ENCODE assay signal across 8 mouse cellular contexts in genomic region chr2:35109141-35109923, GRCm38 (mm10). TPM values are rescaled to one million over a fixed set of nuclear protein-coding genes. Genes with fewer than 3 reads are reported as not detected.
A peak's percentile ranks its signal among the peaks of the same experiment; 100 is the strongest.
DNase-seq lines count a peak whose midpoint lies in the region; ATAC-seq lines count a peak whose summit lies in the region.

Gene Cntrl, plus strand, starts transcription at chr2:35109492.

- WGBS in heart, embryonic 13.5 days: under 1% methylated on average over 62 of the region's 62 CpGs
- WGBS in liver, embryonic 13.5 days (ENCODE audit: insufficient replicate concordance): under 1% methylated on average over 62 of the region's 62 CpGs
- WGBS in stomach, embryonic 16.5 days: under 1% methylated on average over 60 of the region's 62 CpGs

- H3K27me3 ChIP-seq in heart, embryonic 13.5 days (replicated peaks): no peaks in the 10 kb centered on the region
- H3K27me3 ChIP-seq in liver, embryonic 13.5 days: no peaks in the 10 kb centered on the region
- no peaks in the 10 kb centered on the region for H3K27me3 ChIP-seq in stomach, embryonic 16.5 days (ENCODE audit: control insufficient read depth, insufficient read depth, low read length)

- peak within 1 kb of the TSS; percentile 80 for H3K27ac ChIP-seq in heart, embryonic 13.5 days (replicated peaks)
- H3K27ac ChIP-seq in liver, embryonic 13.5 days: peak within 1 kb of the TSS; percentile 88
- H3K27ac ChIP-seq in stomach, embryonic 16.5 days (ENCODE audit: low read length): peak within 1 kb of the TSS; percentile 90

- H3K9me3 ChIP-seq in heart, embryonic 13.5 days: no peaks in the 10 kb centered on the region
- H3K9me3 ChIP-seq in liver, embryonic 13.5 days (replicated peaks): no peaks in the 10 kb centered on the region
- H3K9me3 ChIP-seq in stomach, embryonic 16.5 days (replicated peaks; ENCODE audit: control insufficient read depth, low read length): no peaks in the 10 kb centered on the region

- no peaks in the 10 kb centered on the region for H3K36me3 ChIP-seq in heart, embryonic 13.5 days
- H3K36me3 ChIP-seq in liver, embryonic 13.5 days: 0 out of 2 replicates have a peak, but pooled peaks cover 4% of the 10 kb centered on the region
- H3K36me3 ChIP-seq in stomach, embryonic 16.5 days (ENCODE audit: control insufficient read depth, insufficient read depth, low read length): 0 out of 2 replicates have a peak, but pooled peaks cover 3% of the 10 kb centered on the region

- H3K4me3 ChIP-seq in heart, embryonic 13.5 days: peak within 1 kb of the TSS; percentile 75
- peak within 1 kb of the TSS; percentile 84 for H3K4me3 ChIP-seq in liver, embryonic 13.5 days (replicated peaks)
- H3K4me3 ChIP-seq in stomach, embryonic 16.5 days (replicated peaks; ENCODE audit: low read length): peak within 1 kb of the TSS; percentile 94

- DNase-seq in CD4-positive helper T cell, adult 2 months (ENCODE audit: low read depth, low spot score): peak; percentile 95
- peak; percentile 73 for DNase-seq in brain, embryonic 18.5 days (ENCODE audit: low read depth, low spot score)
- peak; percentile 97 for DNase-seq in kidney, postnatal 14 days
- peak; percentile 91 for DNase-seq in liver, embryonic 13.5 days
- DNase-seq in neural tube, embryonic 10.5 days (ENCODE audit: extremely low spot score, low spot score): peak; percentile 98

- H3K4me1 ChIP-seq in heart, embryonic 13.5 days: peaks cover 14% of the 10 kb centered on the region
- H3K4me1 ChIP-seq in liver, embryonic 13.5 days (replicated peaks): peaks cover 25% of the 10 kb centered on the region
- no peaks in the 10 kb centered on the region for H3K4me1 ChIP-seq in stomach, embryonic 16.5 days (ENCODE audit: control insufficient read depth, insufficient read depth, low read length)

- peak; percentile 90 for ATAC-seq in erythroid progenitor cell, adult 5-6 weeks (replicated peaks; ENCODE audit: low FRiP score, poor library complexity, severe bottlenecking)
- peak; percentile 91 for ATAC-seq in heart, embryonic 13.5 days (ENCODE audit: extremely low read depth, insufficient number of reproducible peaks, low FRiP score, low TSS enrichment)
- ATAC-seq in liver, embryonic 13.5 days (ENCODE audit: low read depth): peak; percentile 95
- ATAC-seq in stomach, embryonic 16.5 days (ENCODE audit: insufficient read depth, low FRiP score): peak; percentile 96

- H3K4me2 ChIP-seq in heart, embryonic 13.5 days: peak within 1 kb of the TSS; percentile 86
- H3K4me2 ChIP-seq in liver, embryonic 13.5 days: peak within 1 kb of the TSS; percentile 91
- peak within 1 kb of the TSS; percentile 82 for H3K4me2 ChIP-seq in stomach, embryonic 16.5 days (ENCODE audit: low read depth, low read length)

- H3K9ac ChIP-seq in heart, embryonic 13.5 days: peak within 1 kb of the TSS; percentile 84
- H3K9ac ChIP-seq in liver, embryonic 13.5 days: peak within 1 kb of the TSS; percentile 84
- H3K9ac ChIP-seq in stomach, embryonic 16.5 days (ENCODE audit: low read length): peak within 1 kb of the TSS; percentile 93

RNA-seq across cellular contexts. Expression of gene Cntrl, which starts in this region (rescaled TPM):
- total RNA-seq in erythroid progenitor cell, adult 5-6 weeks (2015; ENCODE audit: low replicate concordance): 86.1 and 116 TPM in 2 replicates
- total RNA-seq in erythroid progenitor cell, adult 5-6 weeks (2017; ENCODE audit: low replicate concordance): 78.9 and 99.0 TPM in 2 replicates
- polyA plus RNA-seq in heart, embryonic 13.5 days (2015; fragmentation: Nextera tagmentation; extraction: Ambion mirVana): 16.2 and 16.5 TPM in 2 replicates
- polyA plus RNA-seq in liver, embryonic 13.5 days (2015; fragmentation: Nextera tagmentation; extraction: Ambion mirVana): 9.8 and 10.0 TPM in 2 replicates
- 15.5 and 18.4 TPM in 2 replicates for polyA plus RNA-seq in stomach, embryonic 16.5 days (2015; fragmentation: Nextera tagmentation; extraction: Ambion mirVana)

Comparison
In these comparisons a context has a peak if more than half of its experiments do, and no peak if none do; other contexts are left out.
1. Peak in every context shown above with its lines: DNase-seq, ATAC-seq, H3K4me3 ChIP-seq and H3K27ac ChIP-seq.